Mouse (Mus musculus): ENCODE results near the gene Samd4. TPM values are rescaled to one million over a fixed set of nuclear protein-coding genes. Genes with fewer than 3 reads are reported as not detected.

The Samd4 gene
- total and polyA plus RNA-seq, 3 experiments = 14.7 to 24.4 (median 22.9) TPM

DNA sequence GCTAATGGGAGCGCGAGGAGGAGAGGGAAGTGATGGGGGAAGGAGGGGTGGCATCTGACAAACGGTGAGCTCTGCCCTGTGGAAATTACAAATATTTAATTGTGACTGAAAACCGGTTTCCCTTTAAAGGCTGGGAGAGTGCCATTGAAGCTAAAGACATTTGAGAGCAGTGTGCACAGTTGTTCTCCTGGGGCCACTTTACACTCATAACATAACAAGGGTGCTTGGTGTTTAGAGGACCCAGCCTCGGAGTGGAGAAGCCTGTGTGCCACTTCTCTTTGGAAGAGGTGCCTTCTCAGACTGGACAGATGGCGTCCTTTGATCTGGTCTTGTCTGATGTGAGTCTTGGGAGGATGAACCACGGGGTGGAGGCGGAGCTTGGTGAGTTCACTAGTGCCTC is 26.2 kb downstream of the Samd4 start:
- no peak for DNase-seq

DNA sequence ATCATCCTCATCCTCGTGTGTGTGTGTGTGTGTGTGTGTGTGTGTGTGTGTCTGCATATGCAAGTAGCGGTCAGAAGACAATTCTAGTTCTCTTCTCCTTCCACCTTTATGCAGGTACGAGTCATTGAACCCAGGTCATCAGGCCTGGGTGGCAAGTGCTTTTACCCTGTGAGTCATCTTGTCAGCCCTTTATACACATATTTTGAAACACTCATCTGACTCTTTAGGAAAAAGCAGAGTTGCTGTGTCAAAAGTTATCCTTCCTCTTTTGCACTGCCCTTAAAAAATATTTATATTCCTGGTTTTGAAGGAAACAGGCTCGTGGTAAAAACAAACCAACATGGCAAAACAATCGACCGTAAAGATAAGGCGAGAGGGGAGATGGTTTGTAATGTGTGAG is 29.8 kb downstream of the Samd4 start:
- no peak for DNase-seq

DNA sequence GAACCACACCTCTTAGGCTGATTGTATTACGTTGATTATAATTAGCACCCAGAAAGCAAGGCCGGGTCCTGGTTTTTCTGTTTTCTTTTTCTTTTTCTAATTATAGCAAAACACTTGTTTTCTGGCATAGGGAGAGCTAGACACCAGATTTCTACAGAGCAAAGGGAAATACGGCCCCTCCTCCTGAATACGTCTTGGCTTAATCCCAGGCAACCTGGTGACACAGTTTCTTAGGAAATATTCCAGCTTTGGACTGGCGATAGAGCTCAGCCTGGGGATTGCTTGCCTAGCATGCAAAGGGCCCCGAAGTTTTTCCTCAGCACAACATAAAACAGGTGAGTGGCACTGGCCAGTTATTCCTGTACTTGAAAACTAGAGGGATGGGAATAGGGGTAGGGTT is 31.7 kb downstream of the Samd4 start:
- DNase-seq = peak; percentile 31

DNA sequence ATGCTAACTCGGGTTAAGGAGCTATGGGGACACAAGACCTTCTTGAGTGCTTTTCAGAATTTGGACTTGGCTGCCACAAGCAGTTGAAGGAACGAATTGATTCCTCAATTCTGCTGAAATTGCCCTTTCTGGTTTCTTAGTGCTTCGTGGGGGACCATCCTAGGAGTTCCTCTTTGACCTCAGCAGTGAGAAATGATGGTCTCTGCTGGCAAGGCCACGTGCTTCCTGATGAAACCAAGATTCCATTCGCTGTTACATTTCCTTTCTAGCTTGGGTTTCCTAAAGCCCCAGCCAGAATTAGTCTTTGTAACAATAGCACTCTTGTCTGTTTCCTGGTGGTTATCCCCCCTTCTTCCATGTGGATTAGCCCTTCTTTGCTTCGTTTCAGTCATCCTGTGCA is 32.9 kb downstream of the Samd4 start:
- DNase-seq = no peak

DNA sequence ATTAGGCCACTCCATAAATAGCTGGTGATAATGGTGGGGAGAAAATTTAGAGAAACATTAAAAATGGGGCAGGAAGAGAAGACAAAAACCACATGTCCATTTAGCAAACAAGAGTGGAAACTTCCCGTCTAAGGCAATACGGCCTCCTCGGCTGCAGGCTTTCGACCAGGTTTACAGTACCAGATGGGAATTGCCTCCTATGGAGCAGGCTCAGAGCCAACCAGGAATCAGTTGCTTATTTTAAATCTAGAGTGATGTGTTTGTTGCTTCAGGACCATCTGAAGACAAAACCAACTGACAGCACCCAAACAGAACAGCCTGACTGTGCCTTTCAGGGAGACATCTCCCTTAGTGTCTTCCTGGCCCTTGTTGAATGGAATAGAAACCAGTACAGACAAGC is 33.9 kb downstream of the Samd4 start:
- DNase-seq = no peak

DNA sequence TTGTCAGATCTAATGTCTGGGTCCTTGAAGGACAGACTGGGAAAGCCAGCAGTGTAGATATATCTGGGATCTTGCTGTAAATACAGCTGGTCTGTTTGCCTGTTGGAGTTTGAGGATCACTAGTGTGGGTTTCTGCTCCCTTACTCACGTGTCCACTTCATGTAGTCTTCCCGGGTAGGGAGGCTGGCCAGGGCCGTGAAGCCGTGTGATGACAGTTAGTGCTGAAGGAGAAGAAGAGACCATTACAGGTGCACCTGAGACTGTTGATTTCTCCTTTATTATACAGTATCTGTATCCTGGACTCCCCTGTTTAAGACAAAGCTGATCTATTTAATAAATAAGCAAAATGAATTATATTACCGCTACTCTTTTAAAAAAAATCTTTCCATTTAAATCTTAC is 34.5 kb downstream of the Samd4 start:
- DNase-seq = no peak

DNA sequence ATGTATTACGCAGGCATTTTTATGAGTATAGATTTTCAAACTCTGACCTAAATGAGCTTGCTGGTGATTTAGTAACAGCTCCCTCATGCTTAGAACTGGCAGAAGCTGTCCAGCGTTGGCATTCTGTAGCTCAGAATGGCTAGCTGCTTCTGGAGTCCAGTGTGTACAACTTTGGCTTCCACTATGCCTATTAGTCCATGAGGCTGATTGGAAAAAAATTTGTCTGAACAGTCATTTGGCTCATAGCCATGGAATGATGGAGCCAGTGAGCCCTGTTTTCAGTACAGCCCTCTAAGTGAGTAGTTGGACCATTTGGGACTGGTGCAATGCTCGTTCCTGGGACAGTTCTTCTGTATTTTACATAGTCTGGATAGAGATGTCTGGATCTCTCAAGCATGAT is 34.9 kb downstream of the Samd4 start:
- DNase-seq = no peak

DNA sequence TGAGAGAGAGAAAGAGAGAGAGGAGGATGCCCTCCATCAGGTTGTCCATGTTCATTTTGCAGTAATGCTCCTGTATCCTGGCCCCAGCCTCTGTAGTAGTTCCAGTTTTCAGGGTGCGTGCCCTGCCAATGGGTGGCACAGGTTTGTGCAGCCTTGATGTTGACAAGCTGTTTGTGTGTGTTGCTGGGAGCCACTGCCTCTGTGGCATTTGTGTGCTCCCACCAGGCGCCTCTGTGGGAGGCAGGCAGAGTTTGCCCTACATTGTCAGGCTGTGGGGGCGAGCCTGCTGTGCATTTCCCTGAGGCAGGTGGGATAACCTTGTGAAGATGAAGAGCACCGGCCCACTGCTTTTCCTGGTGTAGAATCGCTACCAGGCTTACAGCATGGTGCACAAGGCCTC is 37.8 kb downstream of the Samd4 start:
- no peak for DNase-seq

DNA sequence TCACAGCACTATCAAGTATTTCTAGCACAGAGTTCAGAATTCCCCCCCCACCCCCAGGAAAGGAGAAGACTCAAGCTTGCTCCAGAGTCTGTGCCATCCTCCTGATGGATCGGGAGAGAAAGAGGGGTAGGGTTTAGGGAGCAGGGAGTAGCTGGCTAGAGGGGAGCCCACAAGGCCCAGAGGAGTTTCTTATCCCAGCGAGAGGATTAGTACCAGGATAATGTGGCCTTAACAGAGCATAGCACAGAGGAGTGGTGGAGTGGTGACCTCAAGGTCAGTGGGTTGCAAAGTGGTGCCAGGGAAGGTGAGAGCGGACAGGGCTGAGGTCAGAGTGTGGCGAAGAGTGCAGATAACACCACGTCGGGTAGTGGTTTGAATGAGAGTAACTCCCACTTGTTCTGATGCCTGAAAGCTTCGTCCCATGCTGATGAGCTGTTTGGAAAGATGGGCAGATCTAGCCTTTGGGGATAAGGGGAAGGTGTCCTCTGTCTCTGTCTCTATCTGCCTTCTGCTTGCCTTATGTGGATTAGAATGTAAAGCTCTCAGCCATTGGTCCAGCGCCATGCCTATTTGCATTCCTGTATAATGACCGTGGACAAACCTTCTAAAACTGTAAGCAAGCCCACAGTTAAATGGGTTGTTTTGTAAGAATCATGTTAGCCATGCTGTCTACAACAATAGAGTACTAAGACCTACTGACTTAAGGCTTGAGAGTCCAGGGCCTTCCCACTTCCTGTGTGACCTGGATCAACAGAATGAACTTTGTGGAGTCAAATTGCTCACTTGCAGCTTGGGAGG is 38.7 kb downstream of the Samd4 start:
- DNase-seq = no peak

DNA sequence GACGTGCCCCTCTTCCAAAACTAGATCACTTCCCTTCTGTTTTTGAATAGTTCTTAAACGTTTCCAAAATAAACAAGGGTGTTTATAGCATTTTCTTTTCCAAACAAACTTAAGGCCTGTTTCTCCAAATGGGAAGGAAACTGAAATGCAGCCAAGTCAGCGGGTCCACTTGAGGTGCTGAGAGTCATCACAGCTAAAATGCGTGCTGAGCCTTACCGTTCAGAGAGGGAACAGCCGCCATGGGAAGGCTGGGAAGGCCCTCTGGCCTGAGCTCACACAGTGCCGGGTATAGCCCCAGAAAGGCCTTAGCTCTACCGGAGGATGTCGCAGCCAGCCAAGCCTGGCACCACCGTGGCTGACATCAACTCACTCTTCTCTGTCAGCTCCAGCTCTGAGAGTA is 41.3 kb downstream of the Samd4 start:
- DNase-seq = no peak

DNA sequence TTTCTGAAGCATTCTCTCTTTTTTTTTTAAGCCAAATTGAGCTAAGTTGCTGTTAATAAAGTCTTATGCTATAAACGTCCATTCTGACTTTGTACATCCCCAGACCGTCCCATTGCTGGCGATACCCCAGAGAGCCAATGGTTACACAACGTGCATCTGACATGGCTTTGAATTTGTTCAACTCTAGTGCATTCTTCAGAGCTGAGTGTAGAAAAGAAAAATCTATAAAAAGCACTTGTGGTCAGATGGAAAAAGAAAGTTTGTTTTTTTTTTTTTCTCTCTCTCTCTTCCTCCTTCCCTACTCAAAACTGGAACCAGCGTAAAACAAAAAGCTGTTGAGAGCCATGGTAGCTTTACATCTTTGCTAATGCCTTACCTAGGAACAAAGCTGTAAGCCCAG is 41.8 kb downstream of the Samd4 start:
- no peak for DNase-seq

DNA sequence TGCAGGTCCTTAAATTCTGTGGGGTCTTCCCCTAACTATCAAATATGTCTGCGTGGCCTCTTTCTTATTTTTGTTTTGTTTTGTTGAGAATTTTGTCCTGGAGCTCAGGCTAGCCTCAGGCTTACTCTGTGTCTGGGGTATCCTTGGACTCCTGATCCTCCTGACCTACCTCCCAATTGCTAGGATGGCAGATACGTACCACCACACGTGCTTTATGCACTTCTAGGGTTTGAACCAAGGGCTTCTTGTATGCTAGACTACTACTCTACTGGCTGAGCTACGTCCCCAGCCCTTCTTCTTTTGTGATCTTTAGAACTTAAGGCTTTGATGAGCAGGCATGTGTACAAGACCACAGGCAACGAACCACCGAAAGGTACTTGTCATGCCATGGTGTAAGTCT is 45.9 kb downstream of the Samd4 start:
- no peak for DNase-seq

DNA sequence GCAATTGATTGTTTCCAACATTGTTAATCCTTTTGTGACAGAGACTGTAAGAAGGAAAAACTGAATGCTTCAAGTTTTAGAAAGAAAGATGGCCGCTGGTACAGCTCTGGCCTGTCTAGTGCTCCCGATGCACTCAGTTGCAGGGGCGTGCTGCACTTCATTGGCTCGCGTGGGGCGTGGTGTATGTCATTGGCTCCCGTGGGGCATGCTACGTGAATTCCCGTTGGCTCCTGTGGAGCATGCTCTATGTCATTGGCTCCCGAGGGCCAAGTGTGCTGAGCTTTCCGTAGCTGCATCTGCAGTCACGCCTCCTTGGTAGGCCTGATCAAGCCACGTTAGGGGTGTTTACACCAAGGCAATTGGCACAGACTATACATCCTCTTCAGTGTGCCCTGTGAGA is 49.5 kb downstream of the Samd4 start:
- DNase-seq = no peak

DNA sequence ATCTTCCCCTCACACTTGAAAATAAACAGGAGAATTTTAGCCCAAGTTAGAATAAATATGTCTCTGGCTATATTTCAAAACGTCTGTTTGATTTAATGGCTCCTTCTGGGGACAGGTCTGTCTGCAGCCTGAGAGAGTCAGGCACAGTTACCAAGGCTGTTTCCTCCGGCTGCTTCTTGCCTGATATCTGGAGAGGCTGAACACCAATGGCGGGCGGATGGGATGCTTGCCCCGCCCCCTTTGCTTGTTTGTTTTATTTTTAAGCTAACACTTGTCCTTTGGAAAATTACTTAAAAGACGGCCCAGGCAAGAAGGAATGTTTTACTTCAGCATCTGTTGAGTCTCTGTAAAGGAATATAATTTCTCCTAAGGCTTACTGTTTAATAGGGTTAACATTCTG is 50.1 kb downstream of the Samd4 start:
- no peak for DNase-seq

DNA sequence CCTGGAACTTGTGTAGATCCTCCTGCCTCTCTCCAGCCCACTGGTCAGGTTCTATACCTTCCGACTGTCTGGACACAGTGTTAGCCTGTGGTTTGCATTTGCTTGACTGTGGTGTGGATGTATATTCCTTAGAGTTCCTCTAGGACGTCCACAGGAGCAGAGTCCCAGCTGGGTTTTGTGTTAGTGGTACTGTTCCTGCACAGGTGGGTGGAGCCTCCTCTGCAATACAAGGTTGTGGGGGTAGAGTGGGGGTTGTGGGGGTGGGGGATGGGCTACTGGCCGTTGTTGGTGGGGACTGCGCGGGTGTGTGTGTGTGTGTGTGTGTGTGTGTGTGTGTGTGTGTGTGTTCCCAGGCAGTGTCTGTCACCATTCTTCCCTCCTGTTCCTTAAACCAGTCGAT is 58.4 kb downstream of the Samd4 start:
- DNase-seq = no peak

DNA sequence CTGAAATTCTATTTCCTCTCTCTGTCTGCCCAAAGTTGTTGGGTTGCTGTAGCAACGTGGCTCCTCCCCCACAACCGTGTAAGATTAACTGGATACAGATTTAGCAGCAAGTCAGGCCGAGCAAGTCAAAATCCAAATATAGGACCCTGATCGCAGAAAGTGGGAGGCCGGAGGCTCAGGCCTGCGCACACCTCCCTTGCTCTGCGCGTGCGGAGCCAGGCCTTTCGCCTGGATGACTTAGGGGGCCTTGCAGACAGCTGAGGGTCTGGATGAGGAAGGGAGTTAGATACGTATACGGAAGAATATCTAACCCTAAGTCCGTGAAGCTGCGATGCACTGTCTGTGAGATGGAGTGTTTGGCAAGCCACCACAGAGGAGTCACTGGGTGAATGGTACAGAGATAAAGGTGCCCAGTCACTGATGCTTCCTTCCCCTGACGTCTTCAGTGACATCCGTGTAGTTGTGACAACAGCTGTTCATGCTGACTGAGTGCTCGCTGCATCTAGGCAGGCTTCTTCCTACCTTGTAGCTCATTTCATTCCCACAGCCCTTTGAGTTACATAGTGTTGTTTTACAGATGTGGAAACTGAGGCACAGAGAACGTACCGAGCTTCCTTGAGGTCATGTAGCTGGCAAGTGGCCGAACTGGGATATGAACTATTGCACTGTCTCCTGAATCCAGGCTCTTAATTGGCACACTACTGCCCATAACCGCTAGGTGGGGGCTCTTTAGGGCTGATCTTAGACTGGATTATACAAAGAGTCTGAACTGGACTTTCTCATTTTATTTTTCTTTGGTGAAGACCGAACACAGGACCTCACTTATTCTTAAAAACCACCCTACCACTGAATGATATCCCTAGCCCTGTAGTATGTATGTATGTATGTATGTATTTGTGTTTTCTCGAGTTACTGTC is 59.5 kb downstream of the Samd4 start:
- DNase-seq = no peak

DNA sequence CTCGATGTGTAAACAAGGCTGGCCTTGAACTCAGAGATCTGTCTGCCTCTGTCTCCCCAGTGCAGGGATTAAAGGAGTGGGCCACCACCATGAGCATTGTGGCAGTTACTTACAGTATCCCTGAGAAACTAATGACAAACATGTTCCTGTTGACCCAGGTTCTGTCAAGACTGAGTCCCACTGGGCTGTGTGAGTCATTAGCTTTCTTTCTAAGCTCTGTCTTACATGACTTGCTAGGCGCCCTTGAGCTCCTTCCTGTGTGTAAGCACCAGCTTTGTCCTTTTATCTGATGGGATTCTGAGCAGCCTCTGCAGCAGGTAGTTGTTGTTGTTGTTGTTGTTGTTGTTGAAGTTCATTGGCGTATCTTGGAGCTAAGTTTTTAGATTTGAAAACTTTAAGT is 61.8 kb downstream of the Samd4 start:
- DNase-seq = peak; percentile 54

DNA sequence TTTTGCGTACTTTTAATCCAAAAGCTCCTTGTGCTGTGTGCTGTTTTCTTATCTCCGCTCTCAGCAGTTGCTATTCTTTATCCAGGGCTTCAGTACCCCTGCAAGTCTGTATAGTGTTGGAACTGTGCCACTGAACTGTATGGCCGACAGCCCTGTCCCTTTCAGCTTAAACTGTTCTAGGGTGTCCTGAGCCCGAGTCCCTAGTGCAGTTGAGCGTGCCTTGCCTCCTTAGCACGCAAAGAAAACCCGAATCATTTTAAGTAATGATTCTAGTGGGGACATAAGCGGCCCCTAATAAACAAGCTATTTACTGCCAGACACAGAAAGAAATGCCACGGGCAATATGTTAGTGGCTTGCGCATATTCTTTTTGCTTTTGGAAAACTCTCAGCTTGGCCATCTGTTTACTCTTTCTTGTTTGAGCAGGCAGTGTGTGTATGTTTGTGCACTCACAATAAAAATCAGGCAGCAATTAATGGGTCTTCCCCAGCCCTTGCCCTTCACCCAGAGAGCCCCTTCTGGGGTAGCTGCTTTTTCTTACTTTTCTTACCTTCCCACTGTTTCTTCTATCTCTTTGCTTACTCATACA is 63.3 kb downstream of the Samd4 start:
- no peak for DNase-seq

DNA sequence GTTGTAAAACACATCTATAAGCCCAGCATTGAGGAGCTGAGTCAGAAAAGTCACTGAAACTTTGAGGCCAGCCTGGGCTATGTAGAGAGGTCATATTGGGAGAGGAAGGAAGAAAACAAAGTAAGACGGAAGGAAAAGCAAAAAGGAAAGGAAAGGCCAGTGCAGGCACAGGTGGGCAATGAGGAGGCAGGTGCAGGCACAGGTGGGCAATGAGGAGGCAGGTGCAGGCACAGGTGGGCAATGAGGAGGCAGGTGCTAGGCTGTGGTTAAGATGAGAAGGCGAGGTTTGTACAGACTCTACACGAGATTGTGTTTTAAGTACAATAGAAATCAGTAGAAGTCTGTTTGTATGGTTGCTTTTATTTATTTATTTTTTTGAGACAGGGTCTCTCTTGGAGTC is 65.0 kb downstream of the Samd4 start:
- no peak for DNase-seq

DNA sequence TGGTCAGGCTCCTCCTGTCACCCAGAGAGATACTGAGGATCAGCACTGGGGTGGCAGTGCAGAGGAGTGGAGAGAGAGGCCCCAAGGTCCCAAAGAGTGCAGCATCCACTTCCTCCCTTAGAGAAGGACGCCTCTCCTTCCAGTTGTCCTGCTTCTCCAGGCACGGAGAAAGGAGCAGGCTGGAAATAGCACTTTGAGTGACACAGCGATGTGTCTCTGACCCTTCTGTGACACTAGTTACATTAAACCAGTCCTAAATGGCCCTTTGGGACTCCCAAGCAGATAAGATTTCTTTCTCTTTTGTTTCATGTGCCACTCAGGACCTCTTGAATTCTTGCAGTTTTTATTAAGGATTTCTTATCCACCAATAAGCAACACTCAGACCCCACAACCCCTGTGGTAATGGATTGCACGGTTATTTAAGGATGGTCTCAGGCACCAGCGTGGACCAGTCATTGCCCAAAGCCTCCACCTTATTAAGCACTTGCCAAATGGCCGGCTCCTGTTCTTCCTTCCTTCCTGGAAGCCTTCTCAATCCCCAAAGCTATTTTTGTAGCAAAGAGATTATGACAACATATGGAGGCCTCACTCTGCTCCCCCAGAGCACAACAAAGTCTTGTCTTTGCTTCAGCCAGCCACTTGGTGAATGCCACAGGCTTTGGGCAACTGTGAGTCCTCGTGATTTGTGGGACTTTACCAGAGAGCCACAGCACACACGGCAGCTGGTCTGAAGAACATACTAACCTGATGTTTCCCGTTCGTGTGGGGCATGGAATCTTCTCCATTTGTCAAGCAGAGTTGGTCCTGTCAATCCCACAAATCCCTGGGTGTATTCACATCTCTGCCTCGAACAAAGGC is 68.1 kb downstream of the Samd4 start:
- DNase-seq = no peak

DNA sequence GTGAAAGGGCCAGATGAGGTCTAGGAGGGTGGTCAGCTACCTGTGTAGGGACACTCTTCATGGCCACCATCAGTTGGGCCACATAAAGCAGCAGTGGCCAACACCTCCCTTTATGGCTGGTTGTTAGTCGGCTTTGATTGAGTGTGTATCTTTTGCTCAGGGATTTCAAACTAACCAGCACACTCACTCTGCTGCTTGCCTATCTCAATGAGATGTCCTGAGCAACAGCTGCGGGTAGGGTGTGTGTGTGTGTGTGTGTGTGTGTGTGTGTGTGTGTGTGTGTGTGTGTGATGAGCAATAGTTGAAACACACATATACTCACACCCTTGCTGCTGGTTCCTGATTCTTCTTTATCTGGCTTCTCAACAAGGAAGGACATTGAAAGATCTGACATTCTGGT is 69.6 kb downstream of the Samd4 start:
- DNase-seq = no peak

DNA sequence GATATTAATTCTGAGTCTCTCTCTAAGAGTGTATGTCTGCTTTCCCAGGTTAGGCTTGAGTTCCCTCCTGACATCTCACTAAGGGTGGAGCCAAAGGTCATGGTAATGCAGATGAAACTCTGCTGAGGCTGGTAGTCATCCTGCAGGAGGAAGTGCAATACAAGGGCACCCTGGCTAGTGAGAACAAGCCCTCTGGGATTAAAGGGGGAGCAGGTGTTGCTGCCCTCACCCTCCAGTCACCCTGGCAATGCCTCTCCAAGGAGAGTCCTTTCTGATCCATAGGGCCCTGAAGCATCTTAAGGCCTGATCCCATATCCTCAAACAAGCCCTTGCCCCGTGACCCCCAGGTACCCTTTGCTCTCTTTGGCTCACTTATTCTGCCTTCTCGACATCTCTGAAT is 72.5 kb downstream of the Samd4 start:
- no peak for DNase-seq

Data from adrenal gland, adult 2 months (tissue).